Mouse (Mus musculus) hindlimb bud, embryonic 11.5 days (tissue): ENCODE results near the gene Col3a1.

Experiments used
- DNase-seq: peaks from one replicate; pipeline ENCODE4 v3.0.0-alpha.2; 2012; ENCODE audit warnings: low read depth, low spot score; ENCODE audit errors: extremely low spot score

The Col3a1 gene

DNA sequence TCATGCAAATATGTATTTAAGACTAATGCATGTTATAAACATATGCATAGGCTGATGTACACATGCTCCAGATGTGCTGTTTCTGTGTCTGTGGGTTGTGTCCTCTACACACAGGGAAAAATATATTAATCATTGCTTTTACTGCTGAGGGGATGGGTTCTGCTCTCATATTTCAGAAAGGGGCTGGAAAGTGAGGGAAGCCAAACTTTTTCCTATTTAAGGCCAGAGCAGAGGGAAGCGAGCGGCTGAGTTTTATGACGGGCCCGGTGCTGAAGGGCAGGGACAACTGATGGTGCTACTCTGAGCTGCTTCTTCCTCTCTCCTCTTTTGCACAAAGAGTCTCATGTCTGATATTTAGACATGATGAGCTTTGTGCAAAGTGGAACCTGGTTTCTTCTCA, at the start of gene Col3a1:
Col3a1 (plus strand) TSS at position 151 of the 400 bp plus-strand sequence.
- no peak for DNase-seq

GRCm38 (mm10) chr1:45269421-45269820, 41.9 kb upstream of the Col3a1 start:
- DNase-seq: no peak

GRCm38 (mm10) chr1:45276006-45276539, 35.3 kb upstream of the Col3a1 start:
- DNase-seq: no peak

GRCm38 (mm10) chr1:45287954-45288353, 23.4 kb upstream of the Col3a1 start:
- DNase-seq: peak; percentile 10

DNA sequence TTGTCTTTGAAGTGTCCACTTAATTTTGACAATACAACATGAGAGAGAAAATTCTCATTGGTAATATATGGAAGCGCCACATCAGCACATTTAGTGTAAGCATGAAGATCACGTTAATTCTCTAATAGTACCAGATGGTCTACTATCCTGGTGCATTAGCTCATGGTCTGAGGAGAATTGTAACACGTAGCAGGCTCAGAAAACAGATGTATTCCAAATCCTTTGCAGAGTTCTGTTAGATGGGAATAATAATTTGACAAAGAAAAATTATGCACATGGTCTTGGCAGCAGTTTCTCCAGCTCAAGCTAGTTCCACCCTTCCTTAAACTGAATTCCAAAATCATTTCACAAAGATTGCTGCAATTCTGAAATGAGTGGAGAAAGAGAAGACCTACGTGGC, 21.3 kb upstream of the Col3a1 start:
- no peak for DNase-seq

DNA sequence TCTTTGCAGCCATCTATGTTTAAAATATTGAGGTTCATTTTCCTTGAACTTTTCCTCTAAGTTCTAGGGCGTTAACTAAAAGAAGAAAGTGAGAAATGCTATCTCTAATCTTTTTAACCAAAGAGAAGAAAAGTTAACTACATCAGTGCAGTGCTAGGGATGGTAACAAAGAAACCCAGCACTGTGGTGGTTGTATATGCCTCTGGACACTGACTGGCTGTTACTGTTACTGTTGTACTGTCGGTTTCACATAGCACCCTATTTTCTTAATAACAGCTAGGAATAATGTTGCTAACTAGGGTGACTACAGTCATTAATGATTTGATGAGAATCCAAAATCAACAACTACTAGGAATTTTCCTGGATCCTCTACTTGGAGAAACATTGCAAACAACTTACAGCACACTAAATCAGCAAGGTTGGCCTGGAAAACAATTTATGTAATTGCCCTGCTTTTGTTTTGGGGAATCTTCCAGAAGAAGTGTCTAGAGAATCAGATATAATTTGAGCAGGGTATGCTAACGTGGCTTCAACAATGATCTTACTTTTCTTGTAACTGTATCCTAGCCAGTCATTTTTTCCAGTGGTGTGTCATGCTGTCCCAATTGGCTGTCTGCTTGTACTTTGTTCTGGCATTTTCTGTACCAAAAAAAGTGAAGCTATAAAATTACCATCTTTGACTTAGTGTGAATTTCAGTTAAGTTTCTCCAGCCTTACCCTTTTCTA, 11.8 kb upstream of the Col3a1 start:
- DNase-seq: no peak

- no peak for DNase-seq
These were observed 7.1 kb upstream of the Col3a1 start for GRCm38 (mm10) chr1:45304273-45304672.

DNA sequence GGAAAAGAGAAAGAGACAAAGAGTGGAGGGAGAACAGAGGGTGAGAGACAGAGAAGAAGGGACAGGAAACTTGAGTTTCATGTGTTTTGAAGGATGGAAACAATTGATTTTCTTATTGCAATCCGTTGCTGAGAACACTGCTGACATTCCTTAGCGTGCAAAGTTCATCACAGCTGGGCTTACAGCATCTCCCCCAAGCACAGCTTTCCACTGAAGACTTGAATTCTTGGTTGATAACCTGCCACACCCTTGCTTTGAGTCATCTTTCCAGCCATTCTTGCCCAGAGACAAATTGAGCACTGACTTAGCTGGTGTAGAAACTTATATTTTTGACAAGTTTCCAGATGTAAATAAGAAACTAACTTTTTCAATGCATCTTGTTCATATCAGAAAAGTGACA, 2.3 kb upstream of the Col3a1 start:
- no peak for DNase-seq

- no peak for DNase-seq
These were observed 624 bp downstream of the Col3a1 start for GRCm38 (mm10) chr1:45311962-45312361.

GRCm38 (mm10) chr1:45312870-45313269, 1.5 kb downstream of the Col3a1 start:
- DNase-seq: no peak

GRCm38 (mm10) chr1:45313696-45314295, 2.5 kb downstream of the Col3a1 start:
- peak; percentile 77 for DNase-seq

- DNase-seq: no peak
These were observed 4.6 kb downstream of the Col3a1 start for GRCm38 (mm10) chr1:45315767-45316528.

GRCm38 (mm10) chr1:45318241-45318640, 6.9 kb downstream of the Col3a1 start:
- DNase-seq: no peak

GRCm38 (mm10) chr1:45320861-45321260, 9.5 kb downstream of the Col3a1 start:
- no peak for DNase-seq

DNA sequence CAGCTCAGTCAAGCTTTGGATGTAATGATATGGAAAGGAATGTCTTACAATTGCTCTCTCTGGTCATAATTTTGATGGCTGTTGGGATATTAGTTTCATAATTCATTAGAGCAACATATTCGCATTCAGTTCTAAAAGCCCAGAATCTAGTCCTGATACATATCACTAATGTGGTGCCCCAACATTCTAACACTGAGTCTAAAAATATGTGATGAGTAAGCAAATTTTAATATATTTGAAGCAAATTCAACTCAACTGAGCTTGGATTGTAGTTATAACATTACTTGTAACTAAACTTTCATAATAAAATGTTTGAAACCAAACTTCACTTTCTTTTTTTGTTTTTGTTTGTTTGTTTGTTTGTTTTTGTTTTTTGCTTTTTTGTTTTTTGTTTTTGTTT, 17.8 kb downstream of the Col3a1 start:
- DNase-seq: no peak

- DNase-seq: no peak
These were observed 44.6 kb downstream of the Col3a1 start for GRCm38 (mm10) chr1:45355944-45356343.

- no peak for DNase-seq
These were observed 46.7 kb downstream of the Col3a1 start for GRCm38 (mm10) chr1:45358020-45358419.

DNA sequence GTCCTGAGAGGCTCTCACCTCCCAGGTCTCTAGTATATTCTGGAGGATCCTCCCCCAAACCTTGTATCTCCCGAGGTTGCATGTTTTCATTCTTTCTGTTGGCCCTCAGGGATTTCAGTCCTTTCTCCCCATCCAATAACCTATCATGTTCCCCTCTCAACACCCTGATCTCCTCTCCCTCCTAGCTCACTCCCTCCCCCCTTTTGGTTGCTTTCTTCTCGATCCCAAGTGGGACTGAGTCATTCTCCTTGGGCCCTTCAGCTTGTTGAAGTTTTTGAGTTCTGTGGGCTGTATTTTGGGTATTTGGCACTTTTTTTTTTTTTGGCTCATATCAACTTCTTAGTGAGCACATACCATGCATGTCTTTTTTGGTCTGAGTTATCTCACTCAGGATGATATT, 47.8 kb downstream of the Col3a1 start:
- DNase-seq: no peak

- no peak for DNase-seq
These were observed 48.3 kb downstream of the Col3a1 start for GRCm38 (mm10) chr1:45359673-45360072.

- DNase-seq: no peak
These were observed 51.9 kb downstream of the Col3a1 start for GRCm38 (mm10) chr1:45363274-45363673.

DNA sequence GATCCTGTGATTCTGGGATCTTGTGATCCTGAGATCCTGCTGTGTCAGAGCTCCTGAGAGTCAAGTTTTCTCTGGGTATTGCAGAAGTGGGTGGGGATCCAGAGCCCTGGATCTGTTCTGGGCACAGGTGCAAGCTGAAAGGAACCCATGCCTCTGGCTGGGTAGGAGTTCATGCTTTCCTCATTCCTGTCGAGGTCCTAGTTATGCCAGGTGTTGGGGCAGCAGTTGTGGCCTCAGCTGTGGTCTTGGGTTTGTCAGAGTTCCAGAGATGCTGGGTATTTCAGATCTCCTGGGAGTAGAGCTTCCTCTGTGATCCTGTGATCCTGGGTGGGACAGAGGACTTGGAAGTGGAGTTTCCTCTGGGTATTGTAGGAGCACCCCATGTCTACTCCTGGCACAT, 54.1 kb downstream of the Col3a1 start:
- no peak for DNase-seq
